Mouse (Mus musculus): ENCODE results near the gene Ccdc180. TPM values are rescaled to one million over a fixed set of nuclear protein-coding genes. Genes with fewer than 3 reads are reported as not detected.

The Ccdc180 gene
- polyA plus RNA-seq, 1 experiment from 2014 or later = 0.31 TPM

GRCm38 (mm10) chr4:45981054-45981453 is 91.0 kb downstream of the Ccdc180 start:
- ATAC-seq (ENCODE audit: low FRiP score) = no peak
- no peak overlapping the region for H3K4me3 ChIP-seq
- H3K9me3 ChIP-seq (replicated peaks) = no peaks in the 10 kb centered on the region
- H3K27ac ChIP-seq = no peak overlapping the region
- H3K36me3 ChIP-seq = no peaks in the 10 kb centered on the region
- H3K9ac ChIP-seq = no peak overlapping the region
- H3K4me1 ChIP-seq = no peaks in the 10 kb centered on the region
- H3K27me3 ChIP-seq = peaks cover 2% of the 10 kb centered on the region; the same call in 1 of the 2 replicates
- H3K4me2 ChIP-seq (replicated peaks) = no peak overlapping the region

GRCm38 (mm10) chr4:45990427-45991135 is 100.5 kb downstream of the Ccdc180 start:
- no peaks in the 10 kb centered on the region for H3K27me3 ChIP-seq
- no peak overlapping the region for H3K27ac ChIP-seq
- no peak overlapping the region for H3K4me3 ChIP-seq
- H3K9ac ChIP-seq = no peak overlapping the region
- H3K9me3 ChIP-seq (replicated peaks) = no peaks in the 10 kb centered on the region
- no peak overlapping the region for H3K4me2 ChIP-seq (replicated peaks)
- H3K4me1 ChIP-seq = no peaks in the 10 kb centered on the region
- H3K36me3 ChIP-seq = no peaks in the 10 kb centered on the region; the same call in 1 of the 2 replicates
- no peak for ATAC-seq (ENCODE audit: low FRiP score)
- WGBS = 70% methylated on average over 6 of the region's 6 CpGs

GRCm38 (mm10) chr4:45998536-45998935 is 108.4 kb downstream of the Ccdc180 start:
- Histone ChIP-seq H3K4me1 (no peaks in the 10 kb centered on the region), H3K4me3 (no peak overlapping the region), H3K9me3 (replicated peaks) (no peaks in the 10 kb centered on the region), H3K9ac (no peak overlapping the region), H3K4me2 (replicated peaks) (no peak overlapping the region), H3K27me3 (no peaks in the 10 kb centered on the region), H3K36me3 (no peaks in the 10 kb centered on the region; the same call in 1 of the 2 replicates), H3K27ac (no peak overlapping the region)
- 79% methylated on average over 4 of the region's 4 CpGs for WGBS
- ATAC-seq (ENCODE audit: low FRiP score) = no peak

Other genes with a start within 250 kb of the Ccdc180 start
- gene Aldh1b1, start 91.3 kb upstream of the Ccdc180 start, polyA plus RNA-seq (2016; fragmentation: Nextera tagmentation; extraction: Ambion mirVana) = 7.4 and 7.6 TPM in 2 replicates
- gene Igfbpl1, start 63.4 kb upstream of the Ccdc180 start, polyA plus RNA-seq (2016; fragmentation: Nextera tagmentation; extraction: Ambion mirVana) = 47.2 and 48.7 TPM in 2 replicates
- gene Stra6l, start 41.6 kb upstream of the Ccdc180 start, polyA plus RNA-seq (2016; fragmentation: Nextera tagmentation; extraction: Ambion mirVana) = 0.43 and 0.64 TPM in 2 replicates
- 17.6 and 20.4 TPM in 2 replicates for gene Tdrd7, start 75.0 kb downstream of the Ccdc180 start, polyA plus RNA-seq (2016; fragmentation: Nextera tagmentation; extraction: Ambion mirVana)
- gene Tmod1, start 148.6 kb downstream of the Ccdc180 start, polyA plus RNA-seq (2016; fragmentation: Nextera tagmentation; extraction: Ambion mirVana) = 4.8 and 5.1 TPM in 2 replicates
- 102 and 105 TPM in 2 replicates for gene Ncbp1, start 248.3 kb downstream of the Ccdc180 start, polyA plus RNA-seq (2016; fragmentation: Nextera tagmentation; extraction: Ambion mirVana)
- gene Tstd2, start 248.4 kb downstream of the Ccdc180 start, polyA plus RNA-seq (2016; fragmentation: Nextera tagmentation; extraction: Ambion mirVana) = 55.6 and 56.1 TPM in 2 replicates

All from hindbrain, embryonic 12.5 days (tissue).